Mouse (Mus musculus): ENCODE data around the gene Ndufa6.

DNA sequence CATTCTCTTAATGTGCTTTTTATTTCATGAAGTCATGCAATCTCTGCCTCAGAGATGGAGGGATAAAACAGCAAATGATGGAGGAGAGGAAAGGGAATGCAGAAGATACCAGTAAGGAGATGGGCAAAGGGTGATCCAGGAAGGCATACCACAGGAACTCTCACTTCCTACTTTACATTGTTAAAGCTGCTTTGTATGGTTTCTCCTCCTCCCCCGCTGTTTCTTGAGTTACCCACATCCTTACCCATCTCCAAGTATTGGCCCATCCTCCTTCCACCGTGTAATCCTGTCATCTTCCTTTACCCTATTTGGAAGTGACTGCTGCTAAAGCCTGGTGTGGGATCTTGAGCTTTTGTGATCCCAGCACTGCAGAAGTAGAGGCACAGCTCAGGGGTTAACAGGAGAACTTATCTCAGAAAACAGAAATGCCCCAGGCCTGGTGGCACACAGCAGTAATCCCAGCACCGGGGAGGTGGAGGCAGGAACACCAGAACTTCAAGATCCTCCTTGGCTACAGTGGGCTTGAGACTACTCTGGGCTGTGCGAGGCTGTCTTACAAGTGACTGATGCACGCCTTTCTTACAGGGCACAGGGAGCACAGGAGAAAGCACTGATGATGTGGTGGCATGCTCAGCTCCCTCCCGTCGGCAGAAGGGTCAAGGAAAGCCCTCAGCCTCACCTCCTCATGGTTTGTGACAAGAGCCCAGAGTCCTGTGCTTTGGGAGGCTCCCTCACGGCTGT is 5.7 kb downstream of the Ndufa6 start:
- TF ChIP-seq CTCF (IDR thresholded peaks at IDR 0.05; ENCODE audit: low read depth, low read length) (no peak), TAL1 (conservative IDR thresholded peaks at IDR 0.05; ENCODE audit: low read depth, low read length) (no peak), GATA1 (IDR thresholded peaks at IDR 0.05; ENCODE audit: borderline replicate concordance, low read length) (no peak), POLR2AphosphoS5 (IDR thresholded peaks at IDR 0.05; ENCODE audit: insufficient replicate concordance, low read depth, low read length) (no peak)
